Mouse (Mus musculus) lung, adult 2 months (tissue): ENCODE data around the gene Pxdn.

Experiments
- CTCF ChIP-seq: fragments of 200-500 bp; IDR thresholded peaks from 2 replicates; pipeline ENCODE4 v1.5.1; 2011; ENCODE audit warnings: mild to moderate bottlenecking, low read length, control low read depth; ENCODE audit not compliant: insufficient read depth
- POLR2A ChIP-seq: fragments of 200-500 bp; IDR thresholded peaks from 2 replicates; pipeline ENCODE4 v1.6.1; 2011; ENCODE audit warnings: low read depth, mild to moderate bottlenecking, control low read depth, low read length, borderline replicate concordance; ENCODE audit errors: extremely low read depth

DNA sequence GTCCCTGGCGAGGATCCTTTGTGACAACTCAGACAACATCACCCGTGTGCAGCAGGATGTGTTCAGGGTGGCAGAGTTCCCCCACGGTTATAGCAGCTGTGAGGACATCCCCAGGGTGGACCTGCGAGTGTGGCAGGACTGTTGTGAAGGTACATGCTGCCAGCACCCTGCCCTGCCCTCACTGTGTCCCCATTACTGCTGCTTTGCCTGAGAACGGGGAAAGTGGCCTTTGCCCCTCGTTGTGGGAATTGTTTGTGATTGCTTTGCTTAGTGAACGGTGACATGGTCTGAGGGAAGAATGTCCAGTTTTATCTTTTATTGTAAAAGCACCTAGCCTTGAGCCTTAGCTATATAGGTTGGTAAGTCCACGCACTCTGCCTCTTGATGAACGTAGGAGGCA lies 69.2 kb downstream of the Pxdn start:
- TF ChIP-seq CTCF (no peak), POLR2A (no peak)
